Mouse (Mus musculus) hindlimb bud, embryonic 11.5 days (tissue): ENCODE results near the gene Olfr56.
"Not testable (repeated sequence)": the region's sequence is repeated elsewhere in the genome, so short reads cannot be mapped to it uniquely, and the experiment has no call there.

ENCODE experiments used
- DNase-seq: peaks from one replicate; pipeline ENCODE4 v3.0.0-alpha.2; 2012; ENCODE audit warnings: low read depth, low spot score; ENCODE audit errors: extremely low spot score

Olfr56 gene

DNA sequence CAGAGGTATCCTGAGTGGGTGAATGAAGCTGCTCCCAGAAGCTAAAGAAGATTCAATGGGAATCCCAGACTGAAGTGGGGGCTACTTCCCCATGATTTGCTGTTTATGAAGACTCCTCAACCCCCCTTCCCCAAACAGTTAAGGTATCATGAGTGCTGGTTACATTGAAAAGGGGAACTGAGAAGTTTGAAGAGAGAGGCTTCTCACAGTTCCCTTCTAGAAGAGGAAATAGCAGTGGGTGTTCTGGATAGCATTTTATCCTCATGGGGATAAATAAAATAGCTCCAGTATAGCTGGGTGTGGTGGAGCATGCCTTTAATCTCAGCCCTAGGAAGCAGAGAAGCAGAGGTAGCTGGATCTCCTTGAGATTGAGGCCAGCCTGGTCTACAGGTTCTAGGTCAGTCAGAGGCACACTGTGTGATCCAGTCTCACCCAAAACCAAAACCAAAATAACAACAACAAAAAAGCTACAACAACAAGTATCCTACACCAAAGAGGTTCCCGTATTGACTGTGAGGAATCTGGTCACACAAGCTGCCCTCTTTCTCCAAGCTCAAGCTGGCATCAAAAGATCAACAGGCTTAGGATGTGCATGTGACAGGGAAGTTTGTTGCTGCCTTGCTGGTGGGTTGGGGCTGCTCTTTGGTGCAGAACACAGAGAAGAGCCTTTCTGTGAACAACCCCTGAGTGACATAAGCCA is at the start of gene Olfr56:
Olfr56 (plus strand) TSS at position 650 of the 700 bp plus-strand sequence.
- not testable (repeated sequence) for DNase-seq

- DNase-seq = not testable (repeated sequence)
Measured at GRCm38 (mm10) chr11:48933422-48933821, 45.3 kb upstream of the Olfr56 start.

DNA sequence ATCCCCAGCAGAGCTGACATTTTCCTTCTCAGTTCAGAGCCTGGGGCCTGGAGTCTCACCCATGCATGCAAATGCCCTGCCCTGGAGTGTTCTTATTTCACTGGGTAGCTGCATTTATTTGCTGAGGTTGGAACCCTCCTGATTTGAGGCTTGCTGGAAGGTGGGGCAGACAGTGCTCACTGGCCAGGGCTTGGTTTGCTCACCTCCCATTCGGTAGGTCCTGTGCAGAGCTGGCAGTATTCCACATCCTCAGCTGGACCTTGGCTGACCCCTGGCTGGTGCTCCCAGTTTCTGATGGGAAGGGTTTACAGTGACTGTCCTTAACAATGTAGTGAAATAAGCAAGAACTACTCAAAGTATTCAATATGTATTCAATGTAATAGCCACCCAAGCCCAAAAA is 44.8 kb upstream of the Olfr56 start:
- not testable (repeated sequence) for DNase-seq

DNA sequence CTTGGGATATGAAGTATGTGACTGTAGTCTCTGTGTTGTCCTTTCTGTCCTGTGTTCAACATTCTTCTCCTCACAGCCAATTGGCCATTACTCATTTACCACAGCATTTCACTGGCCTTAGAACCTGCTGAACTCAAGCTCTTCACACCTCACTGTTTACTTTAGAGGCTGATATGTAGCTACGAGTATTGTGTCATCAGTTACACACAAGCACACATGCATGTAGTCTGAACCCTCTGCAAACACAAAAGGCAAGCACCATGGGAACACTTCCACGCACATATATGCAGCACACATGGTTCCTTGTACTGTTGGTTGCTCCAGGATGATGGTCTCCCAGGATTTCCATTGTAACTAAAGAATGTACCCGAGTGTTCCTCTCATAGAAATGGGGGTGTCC is 43.4 kb upstream of the Olfr56 start:
- not testable (repeated sequence) for DNase-seq

GRCm38 (mm10) chr11:48939286-48939685 is 39.4 kb upstream of the Olfr56 start:
- not testable (repeated sequence) for DNase-seq

GRCm38 (mm10) chr11:48946090-48946489 is 32.6 kb upstream of the Olfr56 start, which contains the start of gene Psme2b:
Gene Psme2b, minus strand, starts transcription at chr11:48946190.
- not testable (repeated sequence) for DNase-seq

DNA sequence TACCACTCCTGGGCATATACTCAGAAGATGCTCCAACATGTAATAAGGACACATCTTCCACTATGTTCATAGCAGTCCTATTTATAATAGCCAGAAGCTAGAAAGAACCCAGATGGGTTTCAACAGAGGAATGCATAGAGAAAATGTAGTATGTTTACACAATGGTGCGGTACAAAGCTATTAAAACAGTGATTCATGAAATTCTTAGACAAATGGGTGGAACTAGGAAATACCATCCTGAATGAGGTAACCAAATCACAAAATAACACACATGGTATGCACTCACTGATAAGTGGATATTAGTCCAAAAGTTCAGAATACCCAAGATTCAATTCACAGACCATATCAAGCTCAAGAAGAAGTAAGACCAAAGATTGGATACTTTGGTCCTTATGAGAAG is 4.0 kb upstream of the Olfr56 start:
- DNase-seq = not testable (repeated sequence)

GRCm38 (mm10) chr11:48979251-48979650 is 562 bp downstream of the Olfr56 start, which contains the start of gene 9930111J21Rik1:
Gene 9930111J21Rik1, minus strand, starts transcription at chr11:48979398.
- not testable (repeated sequence) for DNase-seq

DNA sequence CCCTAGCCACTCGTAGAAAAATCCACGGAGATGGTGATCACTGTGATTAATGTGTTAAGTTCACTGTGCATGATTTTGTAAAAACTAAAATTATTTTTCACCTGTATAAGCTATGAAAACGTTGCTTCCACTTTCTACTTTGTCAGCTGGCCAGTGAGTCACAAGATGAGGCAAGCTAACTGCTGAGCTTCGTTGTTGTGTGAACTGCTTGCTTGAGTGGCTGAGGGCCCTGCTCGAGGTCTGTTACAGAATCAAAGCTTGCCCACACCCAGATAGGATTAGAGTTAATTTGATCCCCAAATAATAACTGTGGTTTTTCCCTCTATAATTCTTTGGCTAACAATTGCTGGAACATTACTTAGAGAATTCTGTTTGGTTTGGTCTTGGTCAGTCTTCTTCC is 1.4 kb downstream of the Olfr56 start:
- DNase-seq = not testable (repeated sequence)

DNA sequence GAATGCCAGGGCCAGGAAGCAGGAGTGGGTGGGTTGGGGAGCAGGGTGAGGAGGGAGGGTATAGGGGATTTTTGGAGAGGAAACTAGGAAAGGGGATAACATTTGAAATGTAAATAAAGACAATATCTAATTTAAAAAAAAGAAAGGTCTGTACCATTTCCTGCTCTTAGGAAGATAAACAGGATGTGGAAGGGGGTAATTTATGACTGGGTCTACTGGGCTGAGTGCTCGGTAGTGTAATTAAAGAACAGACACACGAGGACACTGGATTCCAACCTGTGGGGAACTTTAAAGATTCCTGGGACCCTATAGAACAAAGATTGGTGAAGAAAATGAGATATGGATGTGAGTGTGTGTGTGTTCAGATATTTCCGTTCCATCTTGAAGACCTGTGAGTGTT is 4.2 kb downstream of the Olfr56 start:
- DNase-seq = not testable (repeated sequence)

- DNase-seq = not testable (repeated sequence)
Measured at GRCm38 (mm10) chr11:48988219-48988618, 9.5 kb downstream of the Olfr56 start.

GRCm38 (mm10) chr11:48989981-48990380 is 11.3 kb downstream of the Olfr56 start:
- not testable (repeated sequence) for DNase-seq

- not testable (repeated sequence) for DNase-seq
Measured at GRCm38 (mm10) chr11:48991740-48992520, 13.2 kb downstream of the Olfr56 start, which contains the start of gene Gm12185. Gene Gm12185, minus strand, starts transcription at chr11:48992226.

DNA sequence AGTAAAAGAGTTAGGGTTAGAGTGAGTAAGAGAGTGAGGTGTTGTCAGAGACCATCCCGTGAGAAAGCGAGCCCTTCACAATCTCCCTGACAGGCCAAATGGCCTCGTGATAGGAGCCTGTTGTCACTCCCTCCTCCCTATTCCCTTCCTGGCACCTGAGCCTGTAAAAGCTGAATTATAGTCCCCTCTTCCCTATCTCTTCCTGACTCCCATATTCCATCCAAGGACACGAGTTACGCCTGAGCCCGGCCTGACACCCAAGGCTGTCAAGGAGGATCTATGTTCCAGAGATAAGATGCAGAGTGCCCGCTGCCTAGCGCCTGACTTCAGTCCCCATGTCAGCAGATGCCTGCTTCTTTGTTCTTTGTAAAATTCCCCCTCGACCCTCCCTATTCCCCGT is 14.6 kb downstream of the Olfr56 start:
- DNase-seq = not testable (repeated sequence)

DNA sequence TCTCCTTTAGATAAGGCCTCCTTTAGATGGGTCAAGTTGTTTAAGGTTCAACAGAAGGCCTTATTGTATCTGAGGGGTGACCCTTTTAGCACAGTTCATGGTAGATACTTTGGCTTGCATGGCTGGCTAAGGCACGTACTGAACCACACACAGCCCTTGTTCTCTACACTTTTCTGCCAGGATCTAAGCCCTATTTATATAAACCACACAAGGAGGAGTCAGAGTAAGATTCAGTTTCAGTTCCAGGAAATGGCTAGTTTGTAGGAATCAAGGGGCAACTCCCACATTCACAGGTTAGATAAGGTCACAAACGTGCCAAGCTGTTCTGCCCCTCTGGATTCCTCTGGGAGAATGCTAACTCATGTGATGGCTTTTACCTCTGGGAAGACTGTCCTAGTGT is 15.3 kb downstream of the Olfr56 start, which contains the start of gene Tgtp1:
Tgtp1 (minus strand) TSS at position 155 of the 400 bp plus-strand sequence.
- not testable (repeated sequence) for DNase-seq

DNA sequence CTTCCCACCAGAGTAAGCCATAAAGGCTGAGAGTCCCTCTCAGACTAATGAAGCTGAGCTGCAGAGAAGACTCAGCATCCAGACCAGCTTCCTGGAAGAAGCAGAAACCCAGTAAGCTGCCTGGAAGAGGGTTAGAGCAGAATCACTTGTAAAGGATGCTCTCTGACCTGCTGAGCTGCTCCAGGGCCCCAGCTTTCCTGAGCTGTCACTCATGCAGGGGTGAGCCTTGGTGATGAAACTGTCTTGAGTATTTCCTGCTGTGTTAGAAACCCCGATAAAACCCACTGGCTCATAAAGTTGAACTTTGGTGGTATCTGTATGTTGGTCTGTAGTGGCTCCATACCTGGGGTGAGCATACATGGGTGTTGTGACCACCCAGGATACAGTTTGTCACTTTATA is 21.7 kb downstream of the Olfr56 start:
- DNase-seq = not testable (repeated sequence)

- not testable (repeated sequence) for DNase-seq
Measured at GRCm38 (mm10) chr11:49006317-49006716, 27.6 kb downstream of the Olfr56 start.

GRCm38 (mm10) chr11:49006785-49007184 is 28.1 kb downstream of the Olfr56 start:
- DNase-seq = not testable (repeated sequence)

GRCm38 (mm10) chr11:49012074-49012473 is 33.4 kb downstream of the Olfr56 start:
- not testable (repeated sequence) for DNase-seq

DNA sequence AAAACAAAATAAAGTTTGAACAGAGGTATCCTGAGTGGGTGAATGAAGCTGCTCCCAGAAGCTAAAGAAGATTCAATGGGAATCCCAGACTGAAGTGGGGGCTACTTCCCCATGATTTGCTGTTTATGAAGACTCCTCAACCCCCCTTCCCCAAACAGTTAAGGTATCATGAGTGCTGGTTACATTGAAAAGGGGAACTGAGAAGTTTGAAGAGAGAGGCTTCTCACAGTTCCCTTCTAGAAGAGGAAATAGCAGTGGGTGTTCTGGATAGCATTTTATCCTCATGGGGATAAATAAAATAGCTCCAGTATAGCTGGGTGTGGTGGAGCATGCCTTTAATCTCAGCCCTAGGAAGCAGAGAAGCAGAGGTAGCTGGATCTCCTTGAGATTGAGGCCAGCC is 71.4 kb downstream of the Olfr56 start:
- not testable (repeated sequence) for DNase-seq

GRCm38 (mm10) chr11:49051093-49051891 is 72.6 kb downstream of the Olfr56 start, which contains the start of gene 9930111J21Rik2:
Gene 9930111J21Rik2, minus strand, starts transcription at chr11:49051242.
- not testable (repeated sequence) for DNase-seq
